Mouse (Mus musculus) CD4-positive helper T cell, adult 2 months (primary cell): ENCODE results near the gene Hif3a.

Experiments
- DNase-seq: peaks from one replicate; pipeline ENCODE4 v3.0.0-alpha.2; 2012; ENCODE audit warnings: low read depth, missing footprints, low spot score

Gene Hif3a

DNA sequence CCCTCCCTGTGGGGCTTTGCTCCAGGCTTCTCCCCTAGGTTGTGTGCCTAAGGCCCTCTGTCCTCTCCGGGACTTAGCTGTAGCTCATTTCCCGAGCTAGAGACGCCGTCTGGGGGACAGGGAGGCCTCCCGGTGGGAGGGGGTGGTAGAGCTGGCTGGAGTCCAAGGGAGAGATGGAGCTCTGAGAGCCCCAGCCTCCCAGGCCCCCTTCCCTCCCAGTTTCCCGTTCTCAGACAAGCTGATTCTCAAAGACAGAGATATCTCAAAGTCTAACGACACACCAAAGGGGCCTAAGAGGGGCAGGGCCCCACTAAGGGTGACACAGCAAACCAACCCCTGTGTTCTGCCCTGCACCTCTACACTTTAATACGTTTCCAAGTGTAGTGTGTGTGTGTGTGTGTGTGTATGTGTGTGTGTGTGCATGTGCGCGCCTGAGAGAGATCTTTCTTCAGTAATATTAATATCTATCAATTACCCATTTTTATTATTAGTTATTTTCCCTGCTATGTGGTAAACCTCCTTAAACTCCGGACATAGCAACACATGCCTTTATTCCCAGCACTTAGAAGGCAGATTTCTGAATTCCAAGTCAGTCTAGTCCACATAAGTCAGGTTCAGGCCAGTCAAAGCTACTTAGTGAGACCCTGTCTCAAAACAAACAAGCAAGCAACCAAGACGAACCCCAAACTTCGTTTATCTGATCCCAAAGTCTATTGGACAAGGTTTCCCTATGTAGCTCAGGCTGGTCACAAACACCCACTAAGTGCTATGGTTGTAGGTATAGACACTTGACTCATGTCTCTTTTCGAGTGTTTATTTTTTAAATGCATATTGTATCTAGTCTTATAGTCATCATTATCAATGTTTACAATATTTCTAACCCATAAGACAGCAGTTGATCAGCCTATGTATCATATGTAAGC lies 5.4 kb downstream of the Hif3a start:
- DNase-seq: peak; percentile 20

DNA sequence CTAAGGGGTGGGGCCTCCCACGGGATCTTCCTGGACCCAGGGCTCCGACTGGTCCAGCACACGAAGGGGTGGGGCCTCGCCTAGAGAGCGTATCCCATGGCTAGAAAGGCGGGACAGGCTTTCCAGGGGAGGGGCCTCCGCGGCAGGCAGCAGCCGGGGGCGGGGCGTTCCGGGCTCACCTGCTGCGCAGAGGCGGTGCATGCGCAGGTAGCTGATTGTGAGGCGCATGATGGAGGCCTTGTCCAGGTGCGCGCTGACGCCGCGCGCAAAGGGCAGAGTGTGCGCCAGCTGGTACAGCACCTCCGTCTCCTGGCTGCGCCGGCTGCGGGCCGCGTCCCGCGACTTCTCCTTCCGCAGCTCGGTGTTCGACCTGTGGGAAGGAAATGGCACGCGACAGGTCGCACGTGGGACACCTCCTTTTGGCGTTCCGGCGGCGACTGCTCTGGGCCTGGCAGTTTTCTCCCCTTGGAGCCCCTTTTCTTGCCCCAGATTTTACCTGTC lies 6.1 kb downstream of the Hif3a start:
- DNase-seq: peak; percentile 77

DNA sequence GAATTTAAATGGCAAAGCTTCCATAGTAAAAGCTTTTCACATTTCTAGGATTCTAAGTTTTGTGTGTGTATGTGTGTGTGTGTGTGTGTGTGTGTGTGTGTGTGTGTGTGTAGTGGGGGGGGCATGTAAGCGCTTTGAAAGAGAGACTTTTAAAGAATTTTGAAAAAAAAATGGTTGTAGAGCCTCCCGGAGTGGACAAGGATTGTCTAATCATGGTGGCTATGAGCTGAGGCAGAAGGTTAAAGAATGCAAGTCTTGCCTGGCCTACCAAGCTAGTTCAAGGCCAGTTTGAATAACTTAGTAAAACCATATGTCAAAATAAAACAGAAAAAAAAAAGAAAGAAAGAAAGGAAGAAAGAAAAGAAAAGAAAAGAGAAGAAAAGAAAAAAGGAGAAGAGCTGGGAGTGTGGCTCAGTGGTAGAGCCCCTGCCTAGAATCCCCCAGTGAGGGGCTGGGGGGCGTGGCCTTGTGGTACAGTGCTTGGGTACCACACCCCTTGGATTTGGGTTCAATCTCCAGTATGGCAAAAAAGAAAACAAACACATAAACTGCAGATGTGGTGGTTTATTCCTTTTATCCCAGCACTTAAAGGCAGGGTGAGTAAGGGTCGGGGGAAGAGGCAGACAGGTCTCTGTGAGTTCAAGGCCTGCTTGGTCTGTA lies 6.8 kb downstream of the Hif3a start:
- DNase-seq: no peak

DNA sequence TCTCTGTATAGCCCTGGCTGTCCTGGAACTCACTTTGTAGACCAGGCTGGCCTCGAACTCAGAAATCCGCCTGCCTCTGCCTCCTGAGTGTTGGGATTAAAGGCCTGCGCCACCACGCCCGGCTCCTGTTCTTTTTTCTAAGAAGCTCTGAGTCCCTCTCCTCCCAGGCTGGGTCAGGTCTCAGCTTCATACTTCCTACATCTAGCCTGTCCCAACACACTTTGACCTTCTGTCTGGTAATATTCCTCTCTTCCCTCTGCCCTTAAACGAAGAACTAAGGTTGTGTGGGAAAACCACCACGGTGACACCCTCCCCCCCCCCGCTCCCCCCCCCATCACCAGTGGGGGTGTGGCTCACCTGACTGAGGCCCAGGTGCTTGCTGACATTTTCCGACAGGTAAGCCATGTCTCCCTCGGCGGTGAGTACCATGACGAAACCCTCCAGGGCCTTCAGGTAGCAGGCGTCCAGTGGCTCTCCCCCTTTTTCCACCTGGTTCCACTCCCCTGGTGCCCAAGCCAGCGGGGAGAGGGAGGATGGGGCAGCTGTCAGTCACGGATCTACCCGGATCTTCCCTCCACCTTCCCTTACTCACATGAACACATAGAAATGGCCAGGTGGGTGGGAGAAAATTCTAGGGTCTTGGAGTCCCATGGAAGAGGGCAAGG lies 7.8 kb downstream of the Hif3a start:
- no peak for DNase-seq

DNA sequence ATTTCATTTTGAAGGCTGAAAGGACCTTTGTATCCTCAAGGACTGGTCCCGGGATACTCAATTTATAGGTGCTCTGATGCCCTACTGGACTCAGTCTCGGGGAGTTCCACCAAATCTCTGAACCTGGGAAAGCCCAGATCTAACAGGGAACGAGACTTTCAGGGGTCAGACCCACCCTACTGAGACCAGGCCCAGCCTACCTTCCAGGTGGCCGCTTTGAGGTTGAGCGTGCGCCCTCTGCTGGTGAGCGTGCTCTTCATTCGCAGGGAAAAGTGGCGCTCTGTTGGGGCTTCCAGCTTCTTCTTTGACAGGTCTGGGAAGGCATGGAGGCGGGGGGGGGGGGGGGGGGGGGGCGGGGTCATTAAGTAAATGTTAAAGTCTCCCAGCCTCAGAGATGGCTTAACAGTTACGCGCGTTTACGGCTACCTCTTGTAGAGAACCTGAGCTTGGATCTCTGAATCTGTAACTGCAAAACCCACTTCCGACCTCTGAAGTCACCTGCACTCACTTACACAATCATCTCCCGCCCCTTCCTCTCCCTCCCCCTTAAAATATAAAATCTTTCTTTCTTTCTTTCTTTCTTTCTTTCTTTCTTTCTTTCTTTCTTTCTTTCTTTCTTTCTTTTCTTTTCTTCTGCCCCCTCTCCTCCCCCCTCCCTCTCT lies 11.2 kb downstream of the Hif3a start:
- DNase-seq: peak; percentile 68

DNA sequence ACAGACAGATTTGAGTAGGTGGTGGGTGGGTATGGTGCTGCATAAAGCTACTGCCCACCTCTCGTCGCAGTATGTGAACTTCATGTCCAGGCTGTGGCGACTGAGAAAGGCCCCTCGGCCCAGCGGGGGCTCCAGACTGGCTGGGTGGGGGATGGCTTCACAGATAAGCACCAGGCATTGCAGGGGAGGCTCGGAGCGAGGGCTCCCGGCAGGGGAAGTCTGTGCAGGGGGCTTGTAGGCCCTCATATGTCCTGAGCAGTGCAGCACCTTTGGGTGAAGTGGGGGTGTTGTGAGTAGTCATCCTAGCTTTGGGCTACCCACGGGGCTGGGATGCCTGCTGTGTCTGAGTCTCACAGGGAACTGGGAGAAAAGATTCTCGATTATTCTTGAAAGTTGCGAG lies 11.7 kb downstream of the Hif3a start:
- DNase-seq: no peak

DNA sequence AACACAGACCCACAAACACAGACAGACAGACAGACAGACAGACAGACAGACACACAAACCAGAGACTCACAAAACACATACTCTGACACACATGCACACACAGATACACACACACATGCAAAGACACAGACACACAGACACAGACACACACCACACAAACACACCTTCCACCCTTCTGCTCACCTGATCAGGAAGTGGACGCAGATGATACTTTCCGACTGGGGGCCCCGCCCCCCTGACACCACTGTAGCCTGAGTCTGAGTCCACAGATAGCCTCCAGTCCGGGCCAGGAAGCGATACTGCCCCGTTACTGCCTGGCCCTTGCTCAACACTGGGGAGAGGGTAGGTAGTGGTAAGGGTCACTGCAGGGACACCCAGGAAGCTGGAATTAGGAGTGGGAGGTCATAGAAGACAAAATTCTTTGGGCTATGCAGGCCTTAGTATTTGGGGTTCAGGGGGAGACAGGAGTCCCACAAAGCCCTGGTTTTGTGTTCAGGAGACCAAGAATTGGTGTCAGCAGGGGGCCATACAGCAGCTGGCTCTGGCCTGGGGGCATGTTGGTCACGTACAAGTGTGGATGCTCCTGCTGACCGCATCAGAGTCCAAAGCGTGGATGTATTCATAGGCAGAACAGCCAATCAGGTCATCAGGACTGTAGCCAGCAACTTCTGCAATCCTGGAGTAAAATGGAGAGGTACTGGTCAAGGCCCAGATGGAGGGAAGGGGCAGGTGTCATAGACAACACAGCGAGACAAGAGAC lies 13.6 kb downstream of the Hif3a start:
- no peak for DNase-seq

DNA sequence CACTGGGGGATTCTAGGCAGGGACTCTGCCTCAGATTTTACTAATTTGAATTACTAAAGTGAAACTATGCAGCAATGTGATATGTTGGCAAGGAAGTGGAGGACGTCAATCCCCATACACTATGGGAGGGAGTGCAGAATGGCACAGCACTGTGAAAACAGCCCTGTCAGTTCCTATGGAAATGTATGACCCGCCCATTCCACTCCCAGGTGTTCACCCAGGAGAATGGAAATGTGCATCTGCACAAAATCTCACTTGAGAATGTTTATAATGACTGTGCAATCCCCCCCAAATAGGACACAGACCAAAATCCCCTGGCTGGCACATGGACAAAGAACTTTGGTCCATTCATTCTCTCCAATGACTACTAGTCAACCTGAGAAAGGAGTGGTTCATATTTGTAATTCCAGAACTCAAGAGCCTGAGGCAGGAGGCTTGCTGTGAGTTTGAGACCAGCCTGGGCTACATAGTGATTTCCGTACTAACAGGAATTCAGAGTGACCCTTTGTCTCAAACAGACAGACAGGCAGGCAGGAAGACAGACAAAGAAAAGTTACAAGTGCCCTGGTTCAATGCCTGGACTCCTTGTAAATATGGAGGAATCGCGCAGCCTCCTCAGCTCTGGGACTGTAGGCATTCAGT lies 15.1 kb downstream of the Hif3a start:
- no peak for DNase-seq

DNA sequence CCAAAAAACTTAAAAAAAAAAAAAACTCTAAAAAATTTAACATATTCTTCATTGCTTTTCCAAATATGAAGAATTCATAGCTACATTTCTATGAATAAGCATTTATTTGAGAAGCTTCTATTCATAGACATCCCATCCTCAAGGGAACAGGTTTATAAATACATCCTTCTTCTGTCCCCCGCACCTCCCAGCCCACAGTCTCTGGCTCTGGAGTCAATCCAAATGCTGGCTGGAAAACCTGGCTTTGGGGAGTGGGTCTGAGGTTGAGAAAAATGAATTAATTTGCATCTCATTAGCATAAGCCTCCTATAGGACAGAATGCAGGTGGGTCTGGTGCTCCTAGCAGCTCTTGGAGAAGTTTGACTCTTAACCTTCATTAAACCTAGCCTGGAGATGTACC lies 16.5 kb downstream of the Hif3a start:
- no peak for DNase-seq

DNA sequence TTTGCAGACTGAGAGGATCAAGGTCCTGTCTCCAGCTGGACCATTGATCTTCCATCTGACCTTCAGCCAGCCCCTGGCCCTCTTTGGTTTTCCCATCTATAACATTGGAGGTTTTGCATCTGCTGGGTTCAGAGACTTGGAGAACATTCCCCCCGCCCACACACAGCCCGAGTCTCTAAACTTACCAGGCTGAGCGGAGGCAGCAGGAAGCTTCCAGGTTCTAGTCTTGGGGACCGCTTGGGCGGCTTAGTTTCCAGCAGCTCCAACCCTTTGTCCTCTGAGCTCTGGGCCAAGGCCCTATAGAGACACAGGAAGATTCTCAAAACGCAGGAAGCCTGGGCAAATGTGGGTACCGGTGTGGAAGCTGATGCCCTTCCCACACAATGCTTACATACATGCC lies 22.9 kb downstream of the Hif3a start:
- no peak for DNase-seq

DNA sequence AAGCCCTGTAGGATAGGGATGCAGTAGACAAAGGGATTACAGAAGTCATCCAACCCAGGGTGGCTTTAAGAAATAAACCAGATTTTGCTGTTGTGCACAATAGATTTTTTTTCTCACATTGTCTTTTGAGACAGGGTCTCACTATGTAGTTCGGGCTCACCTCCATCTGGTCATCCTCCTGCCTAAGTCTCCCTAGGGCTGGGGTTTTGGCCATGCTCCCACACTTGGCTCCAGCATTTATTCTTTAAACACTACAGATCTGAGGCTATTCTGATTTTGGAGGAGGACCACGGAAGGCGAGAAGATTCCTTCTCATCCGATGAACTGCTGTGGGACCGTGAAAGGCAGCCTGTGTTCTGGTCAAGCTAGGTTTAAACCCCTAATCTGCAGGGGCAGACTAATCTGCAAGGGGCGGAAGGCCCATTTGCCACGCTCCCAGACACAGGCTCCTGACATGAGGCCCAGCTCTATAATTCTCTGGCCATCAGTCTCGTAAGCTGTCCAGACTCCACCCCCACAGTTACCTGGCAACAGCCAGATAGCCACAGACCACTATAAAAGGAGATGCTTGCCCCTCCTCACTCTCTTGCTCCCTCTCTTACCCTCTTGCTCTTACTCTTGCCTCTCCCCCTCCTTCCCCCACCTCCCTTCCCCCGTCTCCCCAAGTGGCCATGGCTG lies 24.1 kb downstream of the Hif3a start:
- DNase-seq: no peak

DNA sequence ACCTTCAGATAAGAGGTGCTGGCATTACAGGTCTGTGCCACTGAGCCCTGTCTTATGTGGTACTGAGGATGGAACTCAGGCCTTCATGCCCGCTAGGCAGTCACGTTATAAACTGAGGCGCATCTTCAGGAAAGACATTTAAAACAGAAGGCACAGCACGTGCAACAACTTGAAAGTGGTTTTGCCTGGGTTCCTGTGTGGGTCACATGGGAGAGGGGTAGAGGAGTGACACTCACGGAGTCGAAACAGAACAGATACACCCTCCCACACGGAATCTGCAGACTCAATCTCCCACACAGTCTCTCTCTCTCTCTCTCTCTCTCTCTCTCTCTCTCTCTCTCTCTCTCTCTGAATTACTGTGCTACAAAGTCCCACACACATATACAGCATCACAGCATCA lies 32.0 kb downstream of the Hif3a start:
- peak; percentile 53 for DNase-seq

DNA sequence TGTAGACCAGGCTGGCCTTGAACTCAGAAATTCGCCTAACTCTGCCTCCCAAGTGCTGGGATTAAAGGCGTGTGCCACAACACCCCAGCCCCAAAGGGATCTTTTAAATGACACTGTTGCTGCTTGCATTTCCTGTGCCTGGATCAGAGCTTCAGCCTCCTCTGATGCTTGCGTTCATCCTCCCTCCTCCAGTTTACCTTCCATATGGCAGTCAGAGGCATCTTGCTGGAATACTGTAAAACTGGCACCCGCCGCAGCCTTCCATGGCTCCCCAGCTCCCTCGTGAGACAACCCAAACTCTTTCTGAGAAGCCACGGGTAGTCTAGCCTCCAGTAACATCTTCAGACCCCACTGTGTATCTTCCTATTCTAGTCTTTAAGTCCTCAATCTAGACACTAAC lies 33.3 kb downstream of the Hif3a start:
- no peak for DNase-seq

DNA sequence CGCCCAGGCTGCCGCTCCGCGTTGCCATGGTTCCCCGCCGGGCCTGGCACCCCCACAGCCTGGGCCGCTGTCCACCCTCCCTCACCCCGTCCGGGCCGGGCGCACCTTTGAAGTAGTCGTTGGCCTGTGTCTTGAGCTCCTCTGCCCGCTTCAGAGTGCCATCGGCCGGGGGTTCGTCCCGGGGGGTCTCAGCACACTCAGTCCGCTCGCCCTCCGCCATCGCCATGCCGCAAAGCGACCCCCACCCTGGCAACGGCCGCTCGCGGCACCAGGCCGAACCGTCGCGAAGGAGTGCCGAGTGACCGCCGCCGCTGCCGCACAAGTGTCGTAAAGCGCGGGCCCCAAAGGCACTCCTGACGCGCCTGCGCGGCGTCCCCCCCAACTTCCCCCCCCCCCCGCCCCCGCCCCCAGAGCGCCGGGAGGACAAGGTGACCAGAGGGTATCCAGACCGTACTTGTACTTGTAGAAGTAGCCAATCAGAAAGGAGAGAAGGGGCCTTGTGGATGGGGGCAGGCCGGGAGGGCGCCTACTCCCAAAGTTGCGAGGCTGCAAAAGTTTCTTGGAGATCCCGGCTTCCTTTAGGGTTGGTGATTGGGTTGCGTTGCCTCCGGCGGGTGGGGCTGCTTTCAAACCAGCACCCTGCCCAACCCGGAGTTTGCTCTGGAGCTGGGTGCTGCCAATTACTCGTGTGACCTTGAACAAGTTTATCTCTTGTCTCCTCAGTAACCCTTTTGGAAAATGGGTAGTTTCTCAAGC lies 34.5 kb downstream of the Hif3a start, which contains the start of gene Ppp5c:
Gene Ppp5c, minus strand, starts transcription at position 337 of the 756 bp plus-strand sequence.
- peak; percentile 81 for DNase-seq

DNA sequence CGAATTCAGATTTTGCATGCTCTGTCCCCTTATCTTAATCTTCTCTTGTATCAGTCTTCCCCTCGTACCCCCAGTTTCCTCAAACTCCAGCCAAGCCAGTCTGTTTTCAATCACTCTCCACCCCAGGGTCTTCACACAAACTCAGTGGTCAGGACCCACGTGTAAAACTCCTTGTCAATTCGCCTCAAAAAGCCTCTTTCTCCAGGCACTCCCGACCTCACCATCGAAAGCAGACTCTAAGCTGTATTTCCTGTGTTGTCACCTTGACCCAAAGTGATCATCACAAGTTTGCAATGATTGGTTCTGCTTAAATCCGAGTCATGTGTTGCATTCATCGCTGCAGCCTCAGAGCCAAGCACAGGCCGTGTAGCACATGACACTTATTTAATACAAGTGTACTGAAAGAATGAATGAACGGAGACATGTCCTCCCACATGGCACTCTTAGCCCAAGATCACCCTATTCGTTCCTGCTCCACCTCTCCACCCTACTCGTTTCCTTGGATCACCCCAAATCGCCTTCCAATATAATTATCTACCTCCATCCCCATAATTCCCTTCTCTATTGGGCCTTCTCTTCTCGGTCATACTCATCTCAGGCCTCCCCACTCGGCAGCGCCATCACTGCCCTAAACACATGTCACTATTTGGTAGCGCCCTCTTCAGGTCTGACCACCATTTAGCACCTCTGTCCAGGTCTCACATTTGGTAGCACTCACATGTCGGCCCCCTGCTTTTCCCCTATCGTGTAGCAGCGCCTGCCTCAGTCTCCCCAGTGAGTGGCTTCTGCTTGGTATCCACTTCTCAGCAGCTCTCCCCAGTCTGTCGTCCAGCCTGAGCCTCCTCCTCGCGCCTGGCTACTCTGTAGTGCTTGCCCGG lies 35.3 kb downstream of the Hif3a start:
- peak; percentile 79 for DNase-seq

DNA sequence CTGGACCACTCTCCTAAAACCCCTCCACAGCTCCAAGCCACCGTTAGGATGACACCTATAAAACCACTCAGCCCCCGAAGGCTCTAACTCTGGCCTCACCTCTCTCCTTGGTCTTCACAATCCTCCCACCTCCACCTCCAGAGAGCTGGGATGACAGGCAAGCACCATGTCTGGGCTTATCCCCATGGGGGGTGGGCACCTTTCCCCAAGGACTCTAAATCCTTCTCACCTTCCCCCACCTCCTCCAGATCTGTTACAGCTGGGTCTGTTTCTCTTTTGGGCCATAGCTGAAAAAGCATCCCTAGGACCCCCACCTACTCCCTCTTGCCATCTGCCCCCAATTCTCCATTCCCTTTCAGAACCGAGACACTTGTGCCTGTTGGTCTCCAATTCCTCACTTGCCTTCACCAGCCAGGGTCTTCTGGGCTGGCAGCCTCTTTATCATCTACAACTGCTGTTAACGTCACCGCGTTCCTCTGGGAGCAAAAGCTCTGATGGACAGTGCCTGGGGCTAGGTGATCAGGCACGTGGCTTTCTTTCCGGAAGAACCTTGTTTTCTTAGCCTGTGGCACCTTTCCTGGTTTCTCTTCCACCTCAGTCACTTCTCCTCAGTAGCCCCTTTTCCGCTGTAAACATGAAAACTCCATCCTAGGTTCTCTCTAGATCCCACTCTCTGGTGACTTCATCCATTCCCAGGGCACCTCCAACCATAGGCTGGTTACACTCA lies 36.2 kb downstream of the Hif3a start:
- no peak for DNase-seq

DNA sequence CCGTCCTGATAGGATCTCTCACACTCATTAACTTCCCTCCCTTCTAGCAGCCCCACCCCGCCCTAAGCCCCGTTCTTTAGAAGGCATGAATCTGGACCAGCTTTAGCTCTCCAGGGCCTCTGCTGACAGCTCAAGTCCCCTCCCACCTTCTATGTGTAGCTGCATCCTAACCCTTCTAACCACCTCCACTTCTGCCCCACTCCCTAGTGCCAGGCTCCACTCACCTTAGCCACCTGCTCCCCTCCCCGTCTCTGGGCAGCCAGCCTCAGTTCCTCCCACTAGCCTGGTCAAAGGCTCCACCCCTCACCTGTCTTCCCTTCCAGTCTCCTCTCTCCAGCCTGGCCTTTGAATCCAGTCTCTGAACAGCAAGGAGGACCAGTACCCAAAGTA lies 36.7 kb downstream of the Hif3a start:
- peak; percentile 34 for DNase-seq
